Mouse (Mus musculus) limb, embryonic 10.5 days (tissue): ENCODE results near the gene Golph3. TPM values are rescaled to one million over a fixed set of nuclear protein-coding genes. Genes with fewer than 3 reads are reported as not detected.

Source experiments
- DNase-seq: peaks from one replicate; pipeline ENCODE4 v3.0.0-alpha.2; 2017; ENCODE audit warnings: low spot score
- H3K27ac ChIP-seq: fragments of 300-500 bp; sonication (generic); 2 replicates; pipeline ENCODE4 v1.5.1; 2016; ENCODE audit warnings: mild to moderate bottlenecking
- H3K27me3 ChIP-seq: fragments of 300-500 bp; sonication (generic); 2 replicates; pipeline ENCODE4 v1.6.1; 2016; ENCODE audit warnings: low read depth, mild to moderate bottlenecking; ENCODE audit not compliant: poor library complexity, severe bottlenecking
- H3K36me3 ChIP-seq: fragments of 300-500 bp; sonication (generic); 2 replicates; pipeline ENCODE4 v1.6.1; 2016; ENCODE audit warnings: mild to moderate bottlenecking, moderate library complexity
- H3K4me1 ChIP-seq: fragments of 300-500 bp; sonication (generic); 2 replicates; pipeline ENCODE4 v1.6.1; 2016
- H3K4me3 ChIP-seq: fragments of 300-500 bp; sonication (generic); 2 replicates; pipeline ENCODE4 v1.5.1; 2016; ENCODE audit warnings: mild to moderate bottlenecking, moderate library complexity
- H3K9me3 ChIP-seq: fragments of 300-500 bp; sonication (generic); replicated peaks from 2 replicates; pipeline ENCODE4 v1.6.1; 2016; ENCODE audit warnings: mild to moderate bottlenecking
- WGBS: fragments of 180-500 bp; shearing (Covaris S2); methylation state at CpG from one replicate; pipeline ENCODE4 v1.1.7; 2016; 5-methylcytosine and 5-hydroxymethylcytosine counted together
- polyA plus RNA-seq: library from polyadenylated mRNA; unstranded; fragments of >200 nt; fragmentation: Nextera tagmentation; extraction: Ambion mirVana; gene quantifications from 2 replicates; pipeline ENCODE4 v1.2.1, GENCODE M21; 2016

The Golph3 gene
- polyA plus RNA-seq, 1 experiment from 2014 or later = 75.5 TPM

- peak within 1 kb of the TSS; percentile 97 for H3K4me3 ChIP-seq
These were observed 755 bp downstream of the Golph3 start, which contains the start of gene 1810049J17Rik for GRCm38 (mm10) chr15:12321788-12322621. Gene 1810049J17Rik (minus strand): TSS chr15:12321899.

GRCm38 (mm10) chr15:12322676-12323402 lies 1.6 kb downstream of the Golph3 start:
- Histone ChIP-seq H3K9me3 (no peaks in the 10 kb centered on the region), H3K4me1 (peaks cover 25% of the 10 kb centered on the region), H3K27me3 (peaks cover 17% of the 10 kb centered on the region; the same call in 1 of the 2 replicates), H3K36me3 (peaks cover 29% of the 10 kb centered on the region), H3K27ac (peak overlapping the region; percentile 98; the same call in 1 of the 2 replicates), H3K4me3 (peak overlapping the region; percentile 97)
- no peak for DNase-seq
- WGBS = 16% methylated on average over 9 of the region's 9 CpGs

More at GRCm38 (mm10) chr15:12321788-12322621, 755 bp downstream of the Golph3 start, which contains the start of gene 1810049J17Rik:
- Histone ChIP-seq H3K9me3 (no peaks in the 10 kb centered on the region), H3K27me3 (peaks cover 17% of the 10 kb centered on the region; the same call in 1 of the 2 replicates), H3K36me3 (peaks cover 23% of the 10 kb centered on the region), H3K27ac (peak within 1 kb of the TSS; percentile 98), H3K4me1 (peaks cover 25% of the 10 kb centered on the region)
- under 1% methylated on average over 69 of the region's 70 CpGs for WGBS
- peak; percentile 73 for DNase-seq

- no peak for DNase-seq
These were observed 3.1 kb downstream of the Golph3 start for GRCm38 (mm10) chr15:12324326-12324725.

GRCm38 (mm10) chr15:12330389-12330788 lies 9.1 kb downstream of the Golph3 start:
- WGBS = 89% methylated on average over 3 of the region's 3 CpGs
- Histone ChIP-seq H3K27ac (no peak overlapping the region), H3K4me1 (no peaks in the 10 kb centered on the region), H3K27me3 (no peaks in the 10 kb centered on the region), H3K9me3 (no peaks in the 10 kb centered on the region), H3K36me3 (peaks cover 22% of the 10 kb centered on the region), H3K4me3 (no peak overlapping the region)
- DNase-seq = no peak

More at GRCm38 (mm10) chr15:12324326-12324725, 3.1 kb downstream of the Golph3 start:
- Histone ChIP-seq H3K4me1 (peaks cover 25% of the 10 kb centered on the region), H3K27ac (no peak overlapping the region), H3K27me3 (peaks cover 8% of the 10 kb centered on the region; the same call in 1 of the 2 replicates), H3K4me3 (0 out of 2 replicates have a peak overlapping the region, but pooled peaks have one; percentile 8), H3K9me3 (no peaks in the 10 kb centered on the region), H3K36me3 (peaks cover 30% of the 10 kb centered on the region)
- WGBS = 100% methylated on average over 1 of the region's 1 CpGs

- no peaks in the 10 kb centered on the region for H3K9me3 ChIP-seq
- no peak overlapping the region for H3K4me3 ChIP-seq
- no peaks in the 10 kb centered on the region for H3K27me3 ChIP-seq
- no peak overlapping the region for H3K27ac ChIP-seq
- DNase-seq = no peak
- no peaks in the 10 kb centered on the region for H3K4me1 ChIP-seq
- H3K36me3 ChIP-seq = peaks cover 17% of the 10 kb centered on the region
These were observed 9.6 kb downstream of the Golph3 start for GRCm38 (mm10) chr15:12330892-12331291.

- no peaks in the 10 kb centered on the region for H3K27me3 ChIP-seq
- H3K36me3 ChIP-seq = peaks cover 13% of the 10 kb centered on the region
- no peak for DNase-seq
- no peaks in the 10 kb centered on the region for H3K9me3 ChIP-seq
- no peak overlapping the region for H3K27ac ChIP-seq
- no peaks in the 10 kb centered on the region for H3K4me1 ChIP-seq
- no peak overlapping the region for H3K4me3 ChIP-seq
- 95% methylated on average over 1 of the region's 1 CpGs for WGBS
These were observed 10.1 kb downstream of the Golph3 start for GRCm38 (mm10) chr15:12331300-12331699.

- peaks cover 5% of the 10 kb centered on the region; the same call in 1 of the 2 replicates for H3K36me3 ChIP-seq
- DNase-seq = no peak
- H3K4me1 ChIP-seq = no peaks in the 10 kb centered on the region
- no peaks in the 10 kb centered on the region for H3K27me3 ChIP-seq
- H3K4me3 ChIP-seq = no peak overlapping the region
- no peaks in the 10 kb centered on the region for H3K9me3 ChIP-seq
- H3K27ac ChIP-seq = no peak overlapping the region
- WGBS = 88% methylated on average over 4 of the region's 4 CpGs
These were observed 13.1 kb downstream of the Golph3 start for GRCm38 (mm10) chr15:12334381-12334780.

GRCm38 (mm10) chr15:12337030-12337778 lies 16.0 kb downstream of the Golph3 start:
- Histone ChIP-seq H3K27ac (no peak overlapping the region), H3K36me3 (peaks cover 16% of the 10 kb centered on the region), H3K4me1 (no peaks in the 10 kb centered on the region), H3K9me3 (no peaks in the 10 kb centered on the region), H3K4me3 (no peak overlapping the region), H3K27me3 (no peaks in the 10 kb centered on the region)
- no peak for DNase-seq
- 92% methylated on average over 4 of the region's 4 CpGs for WGBS

- no peaks in the 10 kb centered on the region for H3K27me3 ChIP-seq
- H3K9me3 ChIP-seq = no peaks in the 10 kb centered on the region
- DNase-seq = no peak
- H3K4me3 ChIP-seq = no peak overlapping the region
- 91% methylated on average over 3 of the region's 3 CpGs for WGBS
- H3K36me3 ChIP-seq = peaks cover 19% of the 10 kb centered on the region
- H3K4me1 ChIP-seq = no peaks in the 10 kb centered on the region
- no peak overlapping the region for H3K27ac ChIP-seq
These were observed 16.5 kb downstream of the Golph3 start for GRCm38 (mm10) chr15:12337779-12338137.

- no peaks in the 10 kb centered on the region for H3K9me3 ChIP-seq
- no peak overlapping the region for H3K27ac ChIP-seq
- no peaks in the 10 kb centered on the region for H3K4me1 ChIP-seq
- no peak overlapping the region for H3K4me3 ChIP-seq
- no peak for DNase-seq
- H3K27me3 ChIP-seq = no peaks in the 10 kb centered on the region
- WGBS = 88% methylated on average over 5 of the region's 5 CpGs
- peaks cover 49% of the 10 kb centered on the region for H3K36me3 ChIP-seq
These were observed 19.5 kb downstream of the Golph3 start for GRCm38 (mm10) chr15:12340536-12341400.

- Histone ChIP-seq H3K9me3 (no peaks in the 10 kb centered on the region), H3K36me3 (peaks cover 54% of the 10 kb centered on the region), H3K27ac (no peak overlapping the region), H3K4me3 (no peak overlapping the region), H3K4me1 (no peaks in the 10 kb centered on the region), H3K27me3 (no peaks in the 10 kb centered on the region)
- no peak for DNase-seq
- 64% methylated on average over 4 of the region's 4 CpGs for WGBS
These were observed 20.1 kb downstream of the Golph3 start for GRCm38 (mm10) chr15:12341401-12341758.

- no peaks in the 10 kb centered on the region for H3K27me3 ChIP-seq
- WGBS = 91% methylated on average over 3 of the region's 3 CpGs
- no peak for DNase-seq
- H3K4me1 ChIP-seq = no peaks in the 10 kb centered on the region
- no peaks in the 10 kb centered on the region for H3K9me3 ChIP-seq
- H3K36me3 ChIP-seq = peaks cover 86% of the 10 kb centered on the region
- H3K4me3 ChIP-seq = no peak overlapping the region
- no peak overlapping the region for H3K27ac ChIP-seq
These were observed 25.7 kb downstream of the Golph3 start for GRCm38 (mm10) chr15:12346916-12347315.
